Mouse (Mus musculus) mammary gland, adult 2 months (tissue): ENCODE measurements around the gene Setmar. TPM values are rescaled to one million over a fixed set of nuclear protein-coding genes. Genes with fewer than 3 reads are reported as not detected.

ENCODE experiments used
- polyA plus RNA-seq: library from polyadenylated mRNA; depleted of rRNA; stranded (reverse); fragments of >200 nt; gene quantifications from 2 replicates; pipeline ENCODE4 v1.2.3, GENCODE M21; 2012; ENCODE audit warnings: low replicate concordance; rRNA removed

Gene Setmar
- 1.2 and 3.0 TPM in 2 replicates for polyA plus RNA-seq

GRCm38 (mm10) chr6:108064918-108065526, at the start of gene Setmar:
TSS of gene Setmar (plus strand) at chr6:108065045.

Other genes starting within 250 kb of the Setmar start
- 24.0 and 49.2 TPM in 2 replicates for gene Sumf1, start 120.5 kb downstream of the Setmar start, polyA plus RNA-seq
- 12.3 and 17.8 TPM in 2 replicates for gene Itpr1, start 148.1 kb downstream of the Setmar start, polyA plus RNA-seq